Mouse (Mus musculus): ENCODE results near the gene Mrvi1. TPM values are rescaled to one million over a fixed set of nuclear protein-coding genes. Genes with fewer than 3 reads are reported as not detected.
"Not testable (repeated sequence)": the region's sequence is repeated elsewhere in the genome, so short reads cannot be mapped to it uniquely, and the experiment has no call there.

Mrvi1 gene
- polyA plus RNA-seq, 1 experiment from 2014 or later: 5.1 TPM

GRCm38 (mm10) chr7:110920331-110921261, 61.7 kb downstream of the Mrvi1 start:
- peaks cover 11% of the 10 kb centered on the region; the same call in 1 of the 2 replicates for H3K27me3 ChIP-seq (ENCODE audit: insufficient read depth, poor library complexity, severe bottlenecking)
- no peak overlapping the region for H3K4me3 ChIP-seq
- H3K36me3 ChIP-seq: peaks cover 7% of the 10 kb centered on the region
- peaks cover 29% of the 10 kb centered on the region for H3K4me1 ChIP-seq
- no peaks in the 10 kb centered on the region for H3K9me3 ChIP-seq
- no peak for DNase-seq (ENCODE audit: low spot score)
- WGBS: 74% methylated on average over 19 of the region's 19 CpGs
- peak overlapping the region; percentile 75 for H3K27ac ChIP-seq

- H3K9me3 ChIP-seq: no peaks in the 10 kb centered on the region
- WGBS: 71% methylated on average over 3 of the region's 3 CpGs
- peaks cover 7% of the 10 kb centered on the region for H3K36me3 ChIP-seq
- peak overlapping the region; percentile 45 for H3K27ac ChIP-seq
- peaks cover 11% of the 10 kb centered on the region; the same call in 1 of the 2 replicates for H3K27me3 ChIP-seq (ENCODE audit: insufficient read depth, poor library complexity, severe bottlenecking)
- H3K4me1 ChIP-seq: peaks cover 29% of the 10 kb centered on the region
- no peak overlapping the region for H3K4me3 ChIP-seq
- DNase-seq (ENCODE audit: low spot score): no peak
These were observed 62.5 kb downstream of the Mrvi1 start for GRCm38 (mm10) chr7:110919721-110920120.

- H3K27ac ChIP-seq: peak overlapping the region; percentile 47; the same call in 1 of the 2 replicates
- H3K27me3 ChIP-seq (ENCODE audit: insufficient read depth, poor library complexity, severe bottlenecking): no peaks in the 10 kb centered on the region
- H3K4me1 ChIP-seq: peaks cover 26% of the 10 kb centered on the region
- H3K9me3 ChIP-seq: no peaks in the 10 kb centered on the region
- 68% methylated on average over 7 of the region's 7 CpGs for WGBS
- no peak for DNase-seq (ENCODE audit: low spot score)
- no peak overlapping the region for H3K4me3 ChIP-seq
- no peaks in the 10 kb centered on the region for H3K36me3 ChIP-seq
These were observed 66.3 kb downstream of the Mrvi1 start for GRCm38 (mm10) chr7:110915913-110916312.

GRCm38 (mm10) chr7:110914531-110914930, 67.7 kb downstream of the Mrvi1 start:
- H3K4me1 ChIP-seq: peaks cover 16% of the 10 kb centered on the region
- no peaks in the 10 kb centered on the region for H3K27me3 ChIP-seq (ENCODE audit: insufficient read depth, poor library complexity, severe bottlenecking)
- H3K27ac ChIP-seq: peak overlapping the region; percentile 17; the same call in 1 of the 2 replicates
- 45% methylated on average over 3 of the region's 3 CpGs for WGBS
- H3K4me3 ChIP-seq: no peak overlapping the region
- DNase-seq (ENCODE audit: low spot score): no peak
- no peaks in the 10 kb centered on the region for H3K9me3 ChIP-seq
- H3K36me3 ChIP-seq: no peaks in the 10 kb centered on the region

- Histone ChIP-seq H3K4me1 (peaks cover 12% of the 10 kb centered on the region), H3K27me3 (ENCODE audit: insufficient read depth, poor library complexity, severe bottlenecking) (no peaks in the 10 kb centered on the region), H3K4me3 (no peak overlapping the region), H3K9me3 (no peaks in the 10 kb centered on the region), H3K36me3 (no peaks in the 10 kb centered on the region), H3K27ac (peak overlapping the region; percentile 9; the same call in 1 of the 2 replicates)
- DNase-seq (ENCODE audit: low spot score): no peak
- WGBS: 88% methylated on average over 4 of the region's 4 CpGs
These were observed 68.5 kb downstream of the Mrvi1 start for GRCm38 (mm10) chr7:110913754-110914153.

- DNase-seq (ENCODE audit: low spot score): no peak
- Histone ChIP-seq H3K4me1 (peaks cover 16% of the 10 kb centered on the region), H3K4me3 (no peak overlapping the region), H3K27ac (no peak overlapping the region), H3K27me3 (ENCODE audit: insufficient read depth, poor library complexity, severe bottlenecking) (no peaks in the 10 kb centered on the region), H3K9me3 (no peaks in the 10 kb centered on the region), H3K36me3 (no peaks in the 10 kb centered on the region)
- WGBS: 75% methylated on average over 8 of the region's 8 CpGs
These were observed 73.8 kb downstream of the Mrvi1 start for GRCm38 (mm10) chr7:110908209-110909144.

GRCm38 (mm10) chr7:110906566-110906965, 75.7 kb downstream of the Mrvi1 start:
- H3K27ac ChIP-seq: peak overlapping the region; percentile 59
- 91% methylated on average over 2 of the region's 2 CpGs for WGBS
- DNase-seq (ENCODE audit: low spot score): no peak

GRCm38 (mm10) chr7:110903226-110903625, 79.0 kb downstream of the Mrvi1 start:
- Histone ChIP-seq H3K4me1 (peaks cover 30% of the 10 kb centered on the region), H3K27ac (peak overlapping the region; percentile 91), H3K4me3 (no peak overlapping the region), H3K36me3 (peaks cover 5% of the 10 kb centered on the region; the same call in 1 of the 2 replicates), H3K27me3 (ENCODE audit: insufficient read depth, poor library complexity, severe bottlenecking) (no peaks in the 10 kb centered on the region), H3K9me3 (no peaks in the 10 kb centered on the region)
- WGBS: 19% methylated on average over 7 of the region's 7 CpGs
- DNase-seq (ENCODE audit: low spot score): peak; percentile 85

More at GRCm38 (mm10) chr7:110906566-110906965, 75.7 kb downstream of the Mrvi1 start:
- no peaks in the 10 kb centered on the region for H3K27me3 ChIP-seq (ENCODE audit: insufficient read depth, poor library complexity, severe bottlenecking)
- peaks cover 27% of the 10 kb centered on the region for H3K4me1 ChIP-seq
- no peak overlapping the region for H3K4me3 ChIP-seq
- no peaks in the 10 kb centered on the region for H3K36me3 ChIP-seq
- no peaks in the 10 kb centered on the region for H3K9me3 ChIP-seq

GRCm38 (mm10) chr7:110897202-110897601, 85.1 kb downstream of the Mrvi1 start:
- Histone ChIP-seq H3K36me3 (peaks cover 5% of the 10 kb centered on the region; the same call in 1 of the 2 replicates), H3K27ac (no peak overlapping the region), H3K9me3 (no peaks in the 10 kb centered on the region), H3K4me1 (peaks cover 21% of the 10 kb centered on the region), H3K4me3 (no peak overlapping the region), H3K27me3 (ENCODE audit: insufficient read depth, poor library complexity, severe bottlenecking) (no peaks in the 10 kb centered on the region)
- WGBS: 81% methylated on average over 8 of the region's 8 CpGs
- DNase-seq (ENCODE audit: low spot score): peak; percentile 63

GRCm38 (mm10) chr7:110896453-110896852, 85.8 kb downstream of the Mrvi1 start:
- no peak overlapping the region for H3K27ac ChIP-seq
- H3K4me1 ChIP-seq: peaks cover 22% of the 10 kb centered on the region
- H3K9me3 ChIP-seq: no peaks in the 10 kb centered on the region
- no peak overlapping the region for H3K4me3 ChIP-seq
- H3K27me3 ChIP-seq (ENCODE audit: insufficient read depth, poor library complexity, severe bottlenecking): no peaks in the 10 kb centered on the region
- 93% methylated on average over 7 of the region's 7 CpGs for WGBS
- peak; percentile 70 for DNase-seq (ENCODE audit: low spot score)
- peaks cover 5% of the 10 kb centered on the region; the same call in 1 of the 2 replicates for H3K36me3 ChIP-seq

GRCm38 (mm10) chr7:110895772-110896171, 86.5 kb downstream of the Mrvi1 start:
- peaks cover 22% of the 10 kb centered on the region for H3K4me1 ChIP-seq
- H3K36me3 ChIP-seq; H3K4me3 ChIP-seq; H3K27me3 ChIP-seq (ENCODE audit: insufficient read depth, poor library complexity, severe bottlenecking); H3K27ac ChIP-seq; H3K9me3 ChIP-seq: not testable (repeated sequence)
- DNase-seq (ENCODE audit: low spot score): peak; percentile 63
- WGBS: 75% methylated on average over 10 of the region's 10 CpGs

GRCm38 (mm10) chr7:110894673-110895072, 87.6 kb downstream of the Mrvi1 start:
- Histone ChIP-seq H3K27me3 (ENCODE audit: insufficient read depth, poor library complexity, severe bottlenecking) (no peaks in the 10 kb centered on the region), H3K27ac (0 out of 2 replicates have a peak overlapping the region, but pooled peaks have one; percentile 59)
- WGBS: 86% methylated on average over 9 of the region's 9 CpGs

More at GRCm38 (mm10) chr7:110894673-110895072, 87.6 kb downstream of the Mrvi1 start:
- DNase-seq (ENCODE audit: low spot score): no peak
- H3K4me3 ChIP-seq: no peak overlapping the region
- H3K36me3 ChIP-seq: peaks cover 5% of the 10 kb centered on the region; the same call in 1 of the 2 replicates
- no peaks in the 10 kb centered on the region for H3K9me3 ChIP-seq
- H3K4me1 ChIP-seq: peaks cover 22% of the 10 kb centered on the region

Data from heart, embryonic 10.5 days (tissue).